Mouse (Mus musculus) large intestine, adult 2 months (tissue): ENCODE results near the gene Gm5460. TPM values are rescaled to one million over a fixed set of nuclear protein-coding genes. Genes with fewer than 3 reads are reported as not detected.

ENCODE experiments used
- DNase-seq: peaks from one replicate; pipeline ENCODE4 v3.0.0-alpha.2; 2012; ENCODE audit warnings: low read depth, low spot score
- WGBS: fragments of 180-500 bp; shearing (Covaris S2); methylation state at CpG from one replicate; pipeline ENCODE4 v1.1.7; 2018; 5-methylcytosine and 5-hydroxymethylcytosine counted together
- polyA plus RNA-seq: library from polyadenylated mRNA; depleted of rRNA; stranded (reverse); fragments of >200 nt; gene quantifications from 2 replicates; pipeline ENCODE4 v1.2.3, GENCODE M21; 2012; rRNA removed

Gene Gm5460
- polyA plus RNA-seq: not detected in 2 replicates

GRCm38 (mm10) chr14:34016381-34016780, at the start of gene Gm5460:
Gm5460 (plus strand) TSS chr14:34016758.
- WGBS: 92% methylated on average over 4 of the region's 4 CpGs
- DNase-seq: no peak

- WGBS: 44% methylated on average over 7 of the region's 7 CpGs
Measured at GRCm38 (mm10) chr14:33972679-33973078, 43.9 kb upstream of the Gm5460 start.

GRCm38 (mm10) chr14:33974752-33975151, 41.8 kb upstream of the Gm5460 start:
- DNase-seq: no peak
- WGBS: 66% methylated on average over 5 of the region's 5 CpGs

More at GRCm38 (mm10) chr14:33972679-33973078, 43.9 kb upstream of the Gm5460 start:
- DNase-seq: no peak

- 31% methylated on average over 7 of the region's 7 CpGs for WGBS
- DNase-seq: no peak
Measured at GRCm38 (mm10) chr14:33977748-33978147, 38.8 kb upstream of the Gm5460 start.

GRCm38 (mm10) chr14:33978604-33979059, 37.9 kb upstream of the Gm5460 start, which contains the start of gene Zfp488:
Zfp488 (minus strand) TSS chr14:33978764.
- DNase-seq: no peak
- WGBS: 3% methylated on average over 25 of the region's 25 CpGs

- DNase-seq: no peak
- 48% methylated on average over 3 of the region's 3 CpGs for WGBS
Measured at GRCm38 (mm10) chr14:33989201-33989600, 27.4 kb upstream of the Gm5460 start.

- no peak for DNase-seq
- WGBS: 69% methylated on average over 4 of the region's 4 CpGs
Measured at GRCm38 (mm10) chr14:33991971-33992370, 24.6 kb upstream of the Gm5460 start.

GRCm38 (mm10) chr14:33993051-33993450, 23.5 kb upstream of the Gm5460 start:
- DNase-seq: no peak
- WGBS: 91% methylated on average over 9 of the region's 9 CpGs

GRCm38 (mm10) chr14:33993521-33994289, 22.9 kb upstream of the Gm5460 start:
- no peak for DNase-seq
- WGBS: 82% methylated on average over 6 of the region's 6 CpGs

GRCm38 (mm10) chr14:33997427-33997826, 19.1 kb upstream of the Gm5460 start:
- WGBS: 57% methylated on average over 6 of the region's 6 CpGs
- DNase-seq: no peak

- DNase-seq: no peak
Measured at GRCm38 (mm10) chr14:34000076-34000475, 16.5 kb upstream of the Gm5460 start.

GRCm38 (mm10) chr14:34001445-34001844, 15.1 kb upstream of the Gm5460 start:
- DNase-seq: no peak

- no peak for DNase-seq
- 86% methylated on average over 5 of the region's 5 CpGs for WGBS
Measured at GRCm38 (mm10) chr14:34002358-34002757, 14.2 kb upstream of the Gm5460 start.

GRCm38 (mm10) chr14:34015063-34015462, 1.5 kb upstream of the Gm5460 start, which contains the start of gene Gm30083:
Gm30083 (minus strand) TSS chr14:34015182.
- WGBS: 85% methylated on average over 3 of the region's 3 CpGs
- no peak for DNase-seq

- 79% methylated on average over 2 of the region's 2 CpGs for WGBS
- DNase-seq: no peak
Measured at GRCm38 (mm10) chr14:34016938-34017337, 380 bp downstream of the Gm5460 start.

GRCm38 (mm10) chr14:34026710-34027109, 10.2 kb downstream of the Gm5460 start:
- 67% methylated on average over 2 of the region's 2 CpGs for WGBS
- no peak for DNase-seq

- no peak for DNase-seq
- WGBS: 86% methylated on average over 8 of the region's 8 CpGs
Measured at GRCm38 (mm10) chr14:34033841-34034610, 17.5 kb downstream of the Gm5460 start.

GRCm38 (mm10) chr14:34041241-34041640, 24.7 kb downstream of the Gm5460 start:
- no peak for DNase-seq
- 76% methylated on average over 4 of the region's 4 CpGs for WGBS

- WGBS: 44% methylated on average over 3 of the region's 3 CpGs
- DNase-seq: no peak
Measured at GRCm38 (mm10) chr14:34043341-34043740, 26.8 kb downstream of the Gm5460 start.

GRCm38 (mm10) chr14:34050101-34050779, 33.7 kb downstream of the Gm5460 start:
- 65% methylated on average over 5 of the region's 5 CpGs for WGBS
- DNase-seq: no peak
